Mouse (Mus musculus): Measurements from ENCODE around the gene Gm17727. TPM values are rescaled to one million over a fixed set of nuclear protein-coding genes. Genes with fewer than 3 reads are reported as not detected.
"Not testable (repeated sequence)": the region's sequence is repeated elsewhere in the genome, so short reads cannot be mapped to it uniquely, and the experiment has no call there.

Gm17727 gene
- not detected in 2 replicates for total RNA-seq (2012; rRNA removed)

DNA sequence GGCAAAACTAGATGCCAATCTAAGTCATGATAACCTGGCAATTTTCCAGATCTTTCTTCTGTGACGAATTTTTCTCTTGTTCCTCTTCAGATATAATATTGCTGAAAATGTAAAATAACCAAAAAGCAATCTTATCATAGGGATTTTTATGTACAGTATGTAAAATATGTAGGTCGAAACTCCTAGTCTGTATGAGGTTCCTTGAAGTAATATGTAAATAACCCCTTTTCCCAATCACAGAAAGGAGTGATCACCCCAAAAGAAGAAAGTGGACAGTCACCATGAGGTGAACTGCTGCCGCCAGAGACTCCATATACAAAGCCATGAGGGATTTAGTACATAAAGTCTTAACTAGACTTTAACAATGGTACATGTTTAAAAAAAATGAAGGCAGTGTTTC lies at the start of gene Gm17727:
Gene Gm17727 (minus strand): TSS at position 101 of the 400 bp plus-strand sequence.
- H3K27ac ChIP-seq (ENCODE audit: insufficient read depth, low read depth, low read length, poor library complexity, severe bottlenecking) = no peak within 1 kb of the TSS
- no peaks in the 10 kb centered on the region for H3K36me3 ChIP-seq (ENCODE audit: control insufficient read depth, insufficient read depth, low read length, poor library complexity, severe bottlenecking)
- no peak for TF ChIP-seq CHD2 (IDR thresholded peaks at IDR 0.05; ENCODE audit: low read depth, low read length)
- TF ChIP-seq MAFK (IDR thresholded peaks at IDR 0.05; ENCODE audit: insufficient read depth, low read depth, low read length) = no peak
- TF ChIP-seq ZNF384 (IDR thresholded peaks at IDR 0.05; ENCODE audit: low read depth, low read length) = no peak
- TF ChIP-seq ZC3H11A (IDR thresholded peaks at IDR 0.05; ENCODE audit: borderline replicate concordance, low read depth, low read length) = no peak
- no peak for TF ChIP-seq HCFC1 (IDR thresholded peaks at IDR 0.05; ENCODE audit: borderline replicate concordance, insufficient read depth, low read length)
- no peak for DNase-seq (ENCODE audit: low read depth, low spot score)
- no peaks in the 10 kb centered on the region for H3K9me3 ChIP-seq (ENCODE audit: control insufficient read depth, insufficient read depth, low read depth, low read length)
- H3K9ac ChIP-seq (ENCODE audit: insufficient read depth, low read depth, low read length, poor library complexity, severe bottlenecking) = no peak within 1 kb of the TSS
- H3K4me3 ChIP-seq (ENCODE audit: insufficient read depth in 1 of 2, low read depth in 1 of 2, low read length in 2 of 2, poor library complexity in 1 of 2, severe bottlenecking in 1 of 2) = no peak within 1 kb of the TSS
- no peaks in the 10 kb centered on the region for H3K4me1 ChIP-seq (ENCODE audit: control insufficient read depth in 2 of 2, insufficient read depth in 2 of 2, low read length in 2 of 2, poor library complexity in 1 of 2)
- in situ Hi-C loops (cut with MboI; ENCODE audit: low sequenced_read_pairs in 2 of 2, unreplicated experiment in 2 of 2) = no loop called here

GRCm38 (mm10) chr9:35817881-35818280 lies 40.0 kb upstream of the Gm17727 start:
- H3K4me1 ChIP-seq (ENCODE audit: control insufficient read depth in 2 of 2, insufficient read depth in 2 of 2, low read length in 2 of 2, poor library complexity in 1 of 2) = not testable (repeated sequence)

DNA sequence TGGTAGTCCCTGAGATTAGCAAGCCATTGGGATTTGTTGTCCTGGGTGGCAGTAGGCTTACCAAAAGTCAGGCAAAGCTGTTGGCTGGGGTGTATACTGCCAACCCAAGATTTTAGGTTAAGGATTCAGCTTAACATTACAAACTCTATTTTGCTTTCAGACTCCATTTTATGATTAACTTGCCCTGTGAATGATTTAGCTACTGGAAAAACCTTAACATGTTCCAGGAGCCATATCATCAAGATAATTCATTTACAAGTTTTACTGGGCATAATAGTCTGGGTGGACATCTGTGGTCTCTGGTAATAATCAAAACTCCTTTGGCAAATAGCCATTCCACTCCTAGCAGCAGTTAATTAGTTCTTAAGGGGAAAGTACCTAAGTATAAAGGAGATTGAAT lies 20.2 kb upstream of the Gm17727 start:
- in situ Hi-C loops (cut with MboI; ENCODE audit: low sequenced_read_pairs in 2 of 2, unreplicated experiment in 2 of 2) = no loop called here
- H3K9me3 ChIP-seq (ENCODE audit: control insufficient read depth, insufficient read depth, low read depth, low read length) = no peaks in the 10 kb centered on the region
- no peaks in the 10 kb centered on the region for H3K36me3 ChIP-seq (ENCODE audit: control insufficient read depth, insufficient read depth, low read length, poor library complexity, severe bottlenecking)
- H3K9ac ChIP-seq (ENCODE audit: insufficient read depth, low read depth, low read length, poor library complexity, severe bottlenecking) = no peak overlapping the region
- H3K4me1 ChIP-seq (ENCODE audit: control insufficient read depth in 2 of 2, insufficient read depth in 2 of 2, low read length in 2 of 2, poor library complexity in 1 of 2) = no peaks in the 10 kb centered on the region
- TF ChIP-seq ZNF384 (IDR thresholded peaks at IDR 0.05; ENCODE audit: low read depth, low read length) (no peak), MAFK (IDR thresholded peaks at IDR 0.05; ENCODE audit: insufficient read depth, low read depth, low read length) (no peak), CHD2 (IDR thresholded peaks at IDR 0.05; ENCODE audit: low read depth, low read length) (no peak), ZC3H11A (IDR thresholded peaks at IDR 0.05; ENCODE audit: borderline replicate concordance, low read depth, low read length) (no peak), HCFC1 (IDR thresholded peaks at IDR 0.05; ENCODE audit: borderline replicate concordance, insufficient read depth, low read length) (no peak)
- DNase-seq (ENCODE audit: low read depth, low spot score) = no peak
- no peak overlapping the region for H3K4me3 ChIP-seq (ENCODE audit: insufficient read depth in 1 of 2, low read depth in 1 of 2, low read length in 2 of 2, poor library complexity in 1 of 2, severe bottlenecking in 1 of 2)
- H3K27ac ChIP-seq (ENCODE audit: insufficient read depth, low read depth, low read length, poor library complexity, severe bottlenecking) = no peak overlapping the region

More at GRCm38 (mm10) chr9:35817881-35818280, 40.0 kb upstream of the Gm17727 start:
- H3K9ac ChIP-seq (ENCODE audit: insufficient read depth, low read depth, low read length, poor library complexity, severe bottlenecking); in situ Hi-C loops (cut with MboI; ENCODE audit: low sequenced_read_pairs in 2 of 2, unreplicated experiment in 2 of 2); H3K27ac ChIP-seq (ENCODE audit: insufficient read depth, low read depth, low read length, poor library complexity, severe bottlenecking); H3K36me3 ChIP-seq (ENCODE audit: control insufficient read depth, insufficient read depth, low read length, poor library complexity, severe bottlenecking); DNase-seq (ENCODE audit: low read depth, low spot score); H3K4me3 ChIP-seq (ENCODE audit: insufficient read depth in 1 of 2, low read depth in 1 of 2, low read length in 2 of 2, poor library complexity in 1 of 2, severe bottlenecking in 1 of 2); H3K9me3 ChIP-seq (ENCODE audit: control insufficient read depth, insufficient read depth, low read depth, low read length): not testable (repeated sequence)

- no peak within 1 kb of the TSS for H3K9ac ChIP-seq (ENCODE audit: insufficient read depth, low read depth, low read length, poor library complexity, severe bottlenecking)
- H3K27ac ChIP-seq (ENCODE audit: insufficient read depth, low read depth, low read length, poor library complexity, severe bottlenecking) = no peak within 1 kb of the TSS
- in situ Hi-C loops (cut with MboI; ENCODE audit: low sequenced_read_pairs in 2 of 2, unreplicated experiment in 2 of 2) = no loop called here
- DNase-seq (ENCODE audit: low read depth, low spot score) = no peak
- no peaks in the 10 kb centered on the region for H3K9me3 ChIP-seq (ENCODE audit: control insufficient read depth, insufficient read depth, low read depth, low read length)
- H3K4me1 ChIP-seq (ENCODE audit: control insufficient read depth in 2 of 2, insufficient read depth in 2 of 2, low read length in 2 of 2, poor library complexity in 1 of 2) = no peaks in the 10 kb centered on the region
- H3K36me3 ChIP-seq (ENCODE audit: control insufficient read depth, insufficient read depth, low read length, poor library complexity, severe bottlenecking) = no peaks in the 10 kb centered on the region
- no peak within 1 kb of the TSS for H3K4me3 ChIP-seq (ENCODE audit: insufficient read depth in 1 of 2, low read depth in 1 of 2, low read length in 2 of 2, poor library complexity in 1 of 2, severe bottlenecking in 1 of 2)
- TF ChIP-seq ZNF384 (IDR thresholded peaks at IDR 0.05; ENCODE audit: low read depth, low read length) (no peak), HCFC1 (IDR thresholded peaks at IDR 0.05; ENCODE audit: borderline replicate concordance, insufficient read depth, low read length) (no peak), CHD2 (IDR thresholded peaks at IDR 0.05; ENCODE audit: low read depth, low read length) (no peak), ZC3H11A (IDR thresholded peaks at IDR 0.05; ENCODE audit: borderline replicate concordance, low read depth, low read length) (no peak), MAFK (IDR thresholded peaks at IDR 0.05; ENCODE audit: insufficient read depth, low read depth, low read length) (no peak)
Observed at GRCm38 (mm10) chr9:35790001-35790400, 12.1 kb upstream of the Gm17727 start, which contains the start of the genes Gm27235 and D730048I06Rik. Gene Gm27235 (minus strand): TSS chr9:35790101. Gene D730048I06Rik (minus strand): TSS chr9:35790112.

GRCm38 (mm10) chr9:35756843-35757242 lies 21.1 kb downstream of the Gm17727 start:
- H3K9ac ChIP-seq (ENCODE audit: insufficient read depth, low read depth, low read length, poor library complexity, severe bottlenecking) = no peak overlapping the region
- DNase-seq (ENCODE audit: low read depth, low spot score) = no peak
- H3K36me3 ChIP-seq (ENCODE audit: control insufficient read depth, insufficient read depth, low read length, poor library complexity, severe bottlenecking) = no peaks in the 10 kb centered on the region
- no peaks in the 10 kb centered on the region for H3K4me1 ChIP-seq (ENCODE audit: control insufficient read depth in 2 of 2, insufficient read depth in 2 of 2, low read length in 2 of 2, poor library complexity in 1 of 2)
- H3K4me3 ChIP-seq (ENCODE audit: insufficient read depth in 1 of 2, low read depth in 1 of 2, low read length in 2 of 2, poor library complexity in 1 of 2, severe bottlenecking in 1 of 2) = no peak overlapping the region
- no peak overlapping the region for H3K27ac ChIP-seq (ENCODE audit: insufficient read depth, low read depth, low read length, poor library complexity, severe bottlenecking)
- in situ Hi-C loops (cut with MboI; ENCODE audit: low sequenced_read_pairs in 2 of 2, unreplicated experiment in 2 of 2) = no loop called here
- TF ChIP-seq CHD2 (IDR thresholded peaks at IDR 0.05; ENCODE audit: low read depth, low read length) = no peak
- TF ChIP-seq HCFC1 (IDR thresholded peaks at IDR 0.05; ENCODE audit: borderline replicate concordance, insufficient read depth, low read length) = no peak
- TF ChIP-seq MAFK (IDR thresholded peaks at IDR 0.05; ENCODE audit: insufficient read depth, low read depth, low read length) = no peak
- no peak for TF ChIP-seq ZC3H11A (IDR thresholded peaks at IDR 0.05; ENCODE audit: borderline replicate concordance, low read depth, low read length)
- no peak for TF ChIP-seq ZNF384 (IDR thresholded peaks at IDR 0.05; ENCODE audit: low read depth, low read length)
- no peaks in the 10 kb centered on the region for H3K9me3 ChIP-seq (ENCODE audit: control insufficient read depth, insufficient read depth, low read depth, low read length)

Data from ES-E14 (cell line).